Mouse (Mus musculus) erythroblast, embryonic 14.5 days (primary cell): ENCODE data around the gene Arpc1a.

Experiments used
- GATA1 ChIP-seq: IDR thresholded peaks from 2 replicates; pipeline ENCODE4 v1.6.1; 2012; ENCODE audit warnings: low read length, inconsistent platforms, mixed read lengths
- TAL1 ChIP-seq: IDR thresholded peaks from 3 replicates; pipeline ENCODE4 v1.6.1; 2012; ENCODE audit warnings: low read length, inconsistent platforms, mixed read lengths

- no peak for TF ChIP-seq GATA1
- no peak for TF ChIP-seq TAL1
Measured at GRCm38 (mm10) chr5:145104328-145104727, 20.7 kb downstream of the Arpc1a start.
